Mouse (Mus musculus): ENCODE measurements around the gene Prkce.
A peak's percentile ranks its signal among the peaks of the same experiment; 100 is the strongest.

The Prkce gene

DNA sequence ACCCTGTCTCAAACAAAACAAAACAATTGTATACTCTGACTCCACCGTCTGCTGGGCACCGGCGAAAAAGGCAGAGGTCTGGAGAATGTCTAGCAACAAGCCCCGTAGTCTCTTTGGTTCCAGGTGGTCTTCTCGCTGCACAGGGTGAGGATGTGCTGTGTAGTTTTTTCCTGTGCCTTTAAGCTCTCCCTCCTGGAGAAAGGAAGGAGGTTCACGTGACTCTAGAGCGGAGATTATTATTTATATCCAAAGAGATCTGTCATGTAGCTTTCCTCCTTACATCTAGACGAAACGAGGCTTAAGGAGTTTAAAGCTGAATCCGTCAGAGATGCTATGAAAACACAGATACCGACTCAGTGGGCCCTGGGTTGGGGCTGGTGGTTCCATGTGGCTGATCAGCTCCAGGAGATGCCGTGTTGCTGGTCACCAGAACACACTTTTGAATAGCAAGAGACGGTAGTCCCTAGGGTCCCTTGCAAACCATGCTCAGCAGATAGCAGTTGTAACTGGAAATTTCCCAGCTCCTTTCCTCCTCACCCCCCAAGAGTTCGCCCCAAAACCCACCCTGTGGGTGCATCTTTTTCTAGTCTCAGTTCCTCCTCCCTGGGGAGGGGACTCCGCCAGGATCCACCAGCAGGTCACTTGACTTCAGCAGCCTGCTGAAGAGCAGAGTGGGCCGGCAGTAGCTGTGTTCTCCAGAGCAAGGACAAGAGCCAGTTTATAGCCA, 196.9 kb downstream of the Prkce start:
- no peak for DNase-seq (ENCODE audit: low spot score in 2 of 2)

DNA sequence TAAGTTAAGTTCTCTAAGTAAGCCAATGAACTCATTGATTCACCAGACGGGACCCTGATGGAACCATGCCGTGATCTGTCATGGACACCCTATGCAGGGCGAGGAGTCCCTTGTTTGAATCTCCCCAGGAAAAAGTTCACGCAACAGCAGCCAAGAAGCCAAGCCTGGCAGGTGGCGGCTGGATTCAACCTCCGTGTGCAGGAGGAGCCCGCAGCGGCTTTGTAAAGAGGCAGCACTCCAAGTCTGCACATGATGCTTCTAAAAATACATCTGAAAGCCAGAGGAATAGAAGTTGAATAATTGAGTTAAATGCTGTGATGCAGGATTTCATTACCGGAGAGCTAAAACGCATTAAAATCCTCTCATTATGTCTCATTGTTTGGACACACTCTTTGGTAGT, 199.3 kb downstream of the Prkce start:
- peak in 1 of 2 experiments; percentile 15 for DNase-seq (ENCODE audit: low spot score in 2 of 2)

GRCm38 (mm10) chr17:86367676-86368075, 200.1 kb downstream of the Prkce start:
- no peak for DNase-seq (ENCODE audit: low spot score in 2 of 2)

DNA sequence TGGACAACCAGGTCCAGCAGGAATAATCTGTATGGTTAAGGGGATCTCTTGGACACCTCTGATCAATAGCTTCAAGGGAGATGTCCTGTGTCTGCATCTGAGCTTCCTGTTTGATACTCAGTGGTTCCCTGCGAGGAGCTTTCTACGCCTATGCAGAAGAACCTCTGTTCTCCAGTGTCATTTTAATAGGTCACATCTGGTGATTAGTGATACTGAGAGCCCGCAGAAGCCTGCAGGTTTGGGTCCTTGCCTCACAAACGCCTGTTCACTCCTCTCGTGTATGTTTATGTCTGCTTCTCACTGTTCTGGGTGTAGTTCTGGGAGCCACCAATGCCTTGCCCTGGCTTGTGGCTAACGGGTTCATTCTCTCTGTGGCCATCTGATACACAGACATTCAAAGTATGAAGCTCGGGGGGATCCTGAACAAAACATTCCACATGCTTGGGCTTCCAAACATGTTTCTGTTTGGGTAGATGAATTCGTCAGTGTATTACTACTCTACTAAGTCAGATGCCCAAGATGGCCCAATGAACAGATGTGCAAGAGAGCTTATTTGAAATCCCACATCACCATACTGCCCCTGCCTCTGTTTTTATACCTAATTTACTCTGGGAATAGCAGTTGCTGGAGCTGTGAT, 202.6 kb downstream of the Prkce start:
- DNase-seq (ENCODE audit: low spot score in 2 of 2): no peak

- peak in 1 of 2 experiments; percentile 39 for DNase-seq (ENCODE audit: low spot score in 2 of 2)
Measured at GRCm38 (mm10) chr17:86371101-86371561, 203.5 kb downstream of the Prkce start.

GRCm38 (mm10) chr17:86376389-86376788, 208.8 kb downstream of the Prkce start:
- DNase-seq (ENCODE audit: low spot score in 2 of 2): no peak

DNA sequence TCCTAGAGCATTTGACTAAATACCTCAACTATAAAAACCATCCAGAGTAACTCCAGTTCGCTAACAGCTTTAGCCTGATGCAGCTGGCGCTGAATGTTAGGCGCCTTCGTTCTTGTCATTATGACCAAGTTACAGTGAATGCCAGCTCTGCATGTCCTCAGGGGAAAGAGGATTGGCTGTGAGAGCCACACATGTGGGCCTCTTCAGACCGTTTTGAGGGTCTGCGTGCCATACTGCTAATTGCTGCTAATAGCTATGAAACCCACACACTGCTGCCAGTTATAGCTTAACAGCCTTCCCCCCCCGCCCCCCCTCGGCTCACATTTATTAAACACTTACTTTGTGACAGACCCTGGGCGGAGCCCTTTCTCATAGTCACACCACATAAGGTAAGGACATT, 210.3 kb downstream of the Prkce start:
- DNase-seq (ENCODE audit: low spot score in 2 of 2): no peak

GRCm38 (mm10) chr17:86378611-86379010, 211.0 kb downstream of the Prkce start:
- DNase-seq (ENCODE audit: low spot score in 2 of 2): no peak

DNA sequence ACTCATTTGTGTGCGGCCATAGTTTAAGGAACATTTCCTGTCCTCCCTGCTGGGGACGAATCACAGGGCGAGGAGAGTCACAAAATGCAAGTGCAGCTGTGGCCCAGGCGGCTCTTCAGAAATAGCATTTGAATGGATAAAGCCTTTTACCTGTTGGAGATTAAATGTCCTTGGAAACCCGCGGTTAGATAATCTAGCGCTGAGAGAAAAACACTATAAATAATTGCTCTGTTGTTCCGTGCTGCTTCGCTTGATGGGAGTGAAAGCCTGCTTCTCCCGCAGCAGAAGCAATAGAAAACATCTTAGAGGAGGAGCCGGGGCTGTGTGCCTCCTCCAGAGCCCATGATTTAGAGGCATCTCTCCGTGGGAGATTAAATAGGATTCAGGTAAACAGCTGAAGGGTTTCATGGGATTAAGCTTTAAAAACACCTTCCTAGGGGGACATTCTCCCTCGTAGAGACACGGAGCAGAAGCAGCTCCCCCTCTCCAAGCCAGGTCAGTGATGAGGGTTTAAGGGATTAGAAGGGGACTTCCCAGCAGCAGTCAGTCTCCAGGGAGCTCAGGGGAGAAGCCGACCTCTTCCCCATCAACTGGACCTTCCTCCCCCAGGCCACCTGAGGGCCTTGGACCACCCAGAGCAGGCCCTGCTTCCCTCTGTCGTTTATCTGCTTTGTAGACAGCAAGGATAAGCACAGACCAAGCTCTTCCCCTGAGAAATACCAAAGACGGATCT, 212.0 kb downstream of the Prkce start:
- DNase-seq (ENCODE audit: low spot score in 2 of 2): no peak

DNA sequence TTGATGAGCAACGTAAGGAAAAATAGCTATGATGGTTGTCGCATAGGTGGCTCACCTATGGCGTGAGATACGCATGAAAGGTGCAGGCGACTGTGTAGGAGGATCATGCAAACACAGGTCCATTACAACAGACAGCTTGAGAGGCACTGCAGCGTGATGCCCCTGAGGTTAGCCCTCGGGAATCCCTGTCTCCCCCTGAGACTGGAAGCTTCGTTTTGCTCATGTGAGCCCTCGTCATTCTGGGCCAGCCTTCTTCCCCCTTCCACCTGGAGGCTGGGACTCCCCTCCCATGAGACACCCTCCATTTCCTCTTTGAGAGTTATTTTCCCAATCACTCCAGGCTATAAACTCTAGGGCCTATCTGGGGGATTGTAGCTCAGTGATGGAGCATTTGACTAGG, 213.9 kb downstream of the Prkce start:
- no peak for DNase-seq (ENCODE audit: low spot score in 2 of 2)

- DNase-seq (ENCODE audit: low spot score in 2 of 2): no peak
Measured at GRCm38 (mm10) chr17:86382885-86383284, 215.3 kb downstream of the Prkce start.

DNA sequence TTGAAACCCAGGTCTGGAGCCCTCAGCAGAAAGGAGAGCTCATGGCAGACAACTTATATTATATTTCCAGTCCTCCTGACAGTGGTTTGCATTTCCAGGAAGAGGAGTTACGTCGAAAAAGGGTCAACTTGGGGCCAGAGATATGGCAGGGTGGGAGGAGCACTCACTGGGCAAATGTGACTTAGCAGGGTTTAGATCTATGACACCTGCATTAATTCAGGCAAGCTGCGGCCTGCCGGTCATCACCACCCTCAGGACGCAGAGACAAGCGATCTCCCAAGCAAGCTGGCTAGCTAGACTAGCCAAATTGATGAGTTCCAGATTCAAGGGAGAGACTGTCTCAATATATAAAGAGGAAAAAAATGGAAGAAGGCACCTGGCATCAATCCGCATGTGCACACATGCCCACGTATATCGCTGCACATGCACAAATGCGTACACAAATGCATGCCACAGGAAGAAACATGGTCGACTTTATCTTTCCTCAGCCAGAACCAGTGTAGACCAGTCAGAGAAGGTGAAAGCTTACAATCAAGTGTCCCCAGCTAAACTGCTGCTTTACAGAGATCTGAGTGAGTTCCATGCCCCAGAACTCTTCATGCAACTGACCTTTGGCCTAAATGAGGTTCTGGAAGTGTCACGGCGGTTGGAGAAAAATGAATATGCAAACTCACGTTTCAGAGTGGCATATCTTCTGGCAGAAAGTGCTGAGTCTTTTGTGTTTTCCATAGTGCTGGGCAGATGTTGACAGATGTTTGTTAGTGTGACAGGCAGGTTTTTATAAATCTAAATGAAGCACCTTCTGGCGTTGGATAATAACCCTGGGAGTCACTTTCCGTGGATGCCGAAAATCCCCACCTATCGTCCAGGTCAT, 216.4 kb downstream of the Prkce start:
- DNase-seq (ENCODE audit: low spot score in 2 of 2): no peak

- no peak for DNase-seq (ENCODE audit: low spot score in 2 of 2)
Measured at GRCm38 (mm10) chr17:86392475-86392874, 224.9 kb downstream of the Prkce start.

DNA sequence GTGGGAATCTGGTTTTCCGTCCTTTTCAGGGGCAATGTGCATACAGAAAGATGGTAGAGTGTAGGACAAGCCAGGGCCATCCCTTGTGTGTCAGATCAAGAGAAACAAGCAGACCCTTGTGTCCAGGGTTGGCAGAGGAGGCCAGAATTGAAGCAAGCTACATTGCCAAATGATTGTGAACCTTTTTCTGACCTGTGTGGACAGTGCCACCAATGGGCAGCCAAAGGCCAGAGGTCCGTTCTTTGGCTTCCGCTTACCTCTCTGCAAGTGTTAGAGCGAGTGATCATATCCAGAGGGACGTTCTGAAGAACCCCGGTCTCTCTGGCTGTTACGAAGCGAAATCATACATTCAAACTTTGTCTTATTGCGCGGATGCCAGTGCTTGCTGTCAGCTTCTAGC, 225.6 kb downstream of the Prkce start:
- no peak for DNase-seq (ENCODE audit: low spot score in 2 of 2)

DNA sequence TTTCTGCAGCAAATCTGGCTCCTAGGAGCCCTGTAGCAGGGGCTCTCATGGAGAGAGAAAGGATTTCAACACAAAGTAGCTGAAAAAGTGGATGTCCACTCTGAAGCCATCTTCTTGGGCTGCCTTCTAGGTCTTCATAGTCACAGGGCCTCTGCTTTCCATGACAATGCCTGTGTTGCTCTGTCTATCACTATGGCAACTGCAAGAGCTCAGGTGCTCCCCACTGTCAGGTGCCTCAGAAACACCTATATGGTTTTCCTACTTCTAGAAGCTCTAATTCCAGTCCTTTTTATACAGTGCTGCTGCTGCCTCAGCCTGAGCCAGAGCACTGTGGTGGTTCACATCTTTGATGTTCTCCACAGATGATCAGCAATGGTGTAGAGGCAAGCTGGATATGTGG, 229.5 kb downstream of the Prkce start:
- no peak for DNase-seq (ENCODE audit: low spot score in 2 of 2)

DNA sequence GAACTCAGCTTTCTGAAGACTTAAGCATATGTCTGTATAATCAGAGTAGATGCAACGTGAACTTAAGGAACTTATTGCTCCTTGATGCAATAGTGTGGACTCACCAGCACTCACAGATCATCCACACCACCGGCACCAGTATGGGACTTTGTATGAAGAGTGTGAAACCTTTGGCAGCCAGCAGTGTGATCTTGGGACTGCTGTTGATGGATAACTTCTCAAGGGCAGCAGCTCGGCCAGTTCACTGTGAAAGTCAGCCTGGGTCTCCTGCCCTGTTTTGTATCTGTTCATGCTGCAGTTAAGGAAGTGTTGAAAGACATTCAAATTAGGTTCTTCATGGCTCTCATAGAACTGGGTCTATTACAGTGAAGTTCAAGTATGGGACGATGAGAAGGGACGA, 230.1 kb downstream of the Prkce start:
- no peak for DNase-seq (ENCODE audit: low spot score in 2 of 2)

DNA sequence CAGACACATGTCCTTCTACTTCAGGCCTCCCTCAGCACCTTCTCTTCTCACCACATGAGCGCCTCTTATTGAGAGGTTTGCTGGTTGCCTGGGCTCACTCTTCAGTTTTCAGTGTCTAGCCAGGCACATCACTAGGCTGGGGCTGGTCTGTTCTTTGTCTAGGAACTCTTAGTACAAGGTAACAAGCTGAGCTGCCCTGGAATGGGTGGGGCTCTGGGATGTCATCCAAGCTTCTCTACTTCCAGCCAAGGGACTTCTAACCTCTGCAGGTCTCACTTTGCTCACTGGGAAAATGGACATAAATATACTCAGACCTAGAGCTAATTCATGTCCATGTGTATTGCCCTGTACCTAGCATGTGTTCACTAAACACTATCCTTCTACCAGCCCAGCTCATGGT, 230.6 kb downstream of the Prkce start:
- DNase-seq (ENCODE audit: low spot score in 2 of 2): no peak

DNA sequence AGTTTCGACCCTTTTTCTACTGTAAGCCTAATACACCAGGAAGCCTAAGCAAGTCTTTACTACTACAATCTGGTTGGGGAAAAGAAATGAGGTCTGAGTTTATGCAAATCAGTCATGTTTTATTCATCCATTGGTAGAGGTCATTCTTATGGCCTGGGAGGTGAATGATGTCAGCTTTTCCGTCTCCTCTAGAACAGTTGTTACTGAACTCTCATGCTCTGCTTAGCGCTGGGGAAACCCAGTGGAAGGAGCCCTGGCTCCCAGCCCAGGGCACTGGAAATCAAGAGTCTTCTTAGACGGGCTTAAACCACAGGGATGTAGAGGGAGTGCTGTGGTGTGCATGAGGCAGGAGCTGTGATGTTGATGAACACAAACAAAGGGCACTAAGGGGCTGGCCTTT, 232.4 kb downstream of the Prkce start:
- DNase-seq (ENCODE audit: low spot score in 2 of 2): no peak

- no peak for DNase-seq (ENCODE audit: low spot score in 2 of 2)
Measured at GRCm38 (mm10) chr17:86404795-86405501, 237.4 kb downstream of the Prkce start.

DNA sequence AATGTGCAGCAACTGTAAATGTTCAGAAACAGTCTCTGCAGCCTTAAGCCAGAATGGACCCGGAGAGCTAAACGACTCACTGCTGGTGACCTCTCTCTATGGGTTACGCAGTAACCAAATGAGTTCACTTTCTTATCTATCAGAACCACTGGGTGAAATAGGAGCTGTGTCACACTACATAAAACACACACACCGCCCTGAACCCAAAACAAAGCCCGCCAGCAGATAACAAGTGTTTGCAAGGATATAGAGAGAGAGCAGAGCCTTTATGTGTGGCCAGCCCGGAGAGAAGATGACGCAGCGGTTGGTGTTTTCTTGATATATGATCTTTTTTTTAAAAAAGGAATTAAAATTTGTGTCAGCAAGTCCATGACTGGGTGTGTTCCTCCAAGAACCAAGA, 238.1 kb downstream of the Prkce start:
- DNase-seq (ENCODE audit: low spot score in 2 of 2): no peak
